Mouse (Mus musculus) cerebellum, postnatal 25 days (tissue): Measurements from ENCODE around the gene Iglon5.

Experiments used
- DNase-seq, 2 experiments: peaks; one replicate each; pipeline ENCODE4 v3.0.0; 2021; ENCODE audit warnings: mixed read lengths in 2 of 2

Iglon5 gene

GRCm38 (mm10) chr7:43464864-43465343 is 25.0 kb downstream of the Iglon5 start:
- DNase-seq, result no peak

- DNase-seq, result no peak
Measured at GRCm38 (mm10) chr7:43463976-43464375, 25.9 kb downstream of the Iglon5 start.

DNA sequence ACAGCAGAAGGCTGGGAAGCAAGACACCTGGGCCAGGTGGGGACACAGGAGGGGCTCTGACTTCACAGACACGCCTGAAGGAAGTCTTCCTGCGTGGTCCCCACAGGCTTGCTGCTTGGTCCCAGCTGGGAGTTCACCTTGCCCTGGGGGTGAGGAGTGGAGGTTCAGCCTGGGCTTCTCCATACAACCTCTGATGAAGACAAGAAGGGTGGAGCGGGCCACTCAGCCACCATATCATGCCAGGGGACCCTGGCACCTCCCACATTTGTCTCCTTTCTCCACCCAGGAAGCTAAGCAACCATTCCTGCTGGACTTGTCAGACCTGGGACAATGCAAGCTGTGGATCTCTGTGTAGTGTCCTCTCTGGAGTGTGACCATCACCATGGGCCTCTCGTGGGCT is 27.0 kb downstream of the Iglon5 start, which contains the start of gene Vsig10l:
Vsig10l (plus strand) TSS at position 301 of the 400 bp plus-strand sequence.
- no peak for DNase-seq

GRCm38 (mm10) chr7:43454371-43454770 is 35.5 kb downstream of the Iglon5 start:
- DNase-seq, result no peak

DNA sequence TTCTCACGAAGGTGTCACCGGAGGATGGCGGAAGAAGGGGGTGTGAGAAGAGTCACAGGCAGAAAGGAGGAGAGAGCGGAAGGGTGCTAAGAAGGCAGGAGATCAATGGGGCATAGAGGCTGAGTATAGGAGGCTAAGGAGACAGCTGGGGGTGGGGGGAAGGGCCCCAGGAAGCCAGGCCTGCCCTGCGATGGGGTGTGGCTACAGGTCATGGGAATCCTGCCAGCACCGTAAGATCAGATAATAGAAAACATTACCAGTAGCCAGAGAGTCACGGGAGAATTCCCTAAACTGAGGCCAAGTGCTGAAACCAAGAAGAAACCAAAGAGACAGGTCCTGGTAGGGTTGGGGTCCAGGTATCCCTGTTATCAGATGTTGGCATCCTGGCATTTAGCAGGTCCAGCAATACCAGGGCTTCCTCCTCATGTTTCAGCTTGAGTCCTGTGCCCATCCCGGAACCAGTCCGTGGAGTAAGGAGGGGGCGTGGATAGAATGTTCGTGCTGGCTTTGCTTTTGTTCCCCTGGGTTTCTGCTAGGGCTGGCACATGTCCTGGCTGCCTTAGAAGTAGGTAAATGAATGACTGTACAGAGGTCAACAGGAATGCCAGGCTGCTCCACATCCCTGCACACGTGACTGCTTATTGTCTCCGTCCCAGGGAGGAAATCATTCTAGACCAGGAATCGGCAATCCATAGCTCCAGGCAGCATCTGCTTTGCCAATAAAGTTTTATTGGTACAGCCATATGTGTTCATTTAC is 36.1 kb downstream of the Iglon5 start:
- no peak for DNase-seq

DNA sequence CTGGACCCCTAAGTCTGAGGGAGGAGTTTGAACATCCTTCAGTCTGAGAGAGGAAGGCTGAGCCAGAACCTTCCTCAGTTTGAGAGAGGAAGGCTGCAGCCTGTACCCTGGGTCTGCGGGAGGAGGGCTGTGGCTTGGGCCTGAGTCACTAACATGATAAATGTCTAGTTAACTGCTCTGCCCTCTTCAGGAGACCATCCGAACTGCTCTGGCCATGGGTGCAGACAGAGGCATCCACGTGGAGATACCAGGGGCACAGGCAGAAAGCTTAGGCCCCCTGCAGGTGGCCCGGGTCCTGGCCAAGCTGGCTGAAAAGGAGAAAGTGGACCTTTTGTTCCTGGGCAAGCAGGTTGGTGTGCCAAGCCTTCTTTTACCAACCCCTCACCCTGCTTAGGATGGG is 37.3 kb downstream of the Iglon5 start:
- no peak for DNase-seq

DNA sequence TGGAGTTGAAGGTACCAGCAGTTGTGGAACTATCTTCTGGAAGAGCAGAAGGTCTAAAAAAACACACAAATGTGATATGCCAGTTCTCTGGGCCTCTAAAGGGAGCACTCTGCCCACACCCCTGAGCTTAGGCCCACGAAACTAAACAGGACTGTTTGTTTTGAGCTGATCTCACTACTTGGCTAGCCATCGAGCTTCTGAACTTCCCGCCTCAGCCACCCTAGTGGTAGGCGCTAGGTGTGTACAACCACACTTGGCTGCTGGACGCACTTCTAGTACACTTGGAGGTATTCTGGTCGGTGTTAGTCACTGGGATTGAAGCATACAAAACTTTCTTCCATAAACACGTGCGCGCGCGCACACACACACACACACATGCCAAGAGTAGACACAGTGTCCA is 38.1 kb downstream of the Iglon5 start:
- DNase-seq, result no peak

DNA sequence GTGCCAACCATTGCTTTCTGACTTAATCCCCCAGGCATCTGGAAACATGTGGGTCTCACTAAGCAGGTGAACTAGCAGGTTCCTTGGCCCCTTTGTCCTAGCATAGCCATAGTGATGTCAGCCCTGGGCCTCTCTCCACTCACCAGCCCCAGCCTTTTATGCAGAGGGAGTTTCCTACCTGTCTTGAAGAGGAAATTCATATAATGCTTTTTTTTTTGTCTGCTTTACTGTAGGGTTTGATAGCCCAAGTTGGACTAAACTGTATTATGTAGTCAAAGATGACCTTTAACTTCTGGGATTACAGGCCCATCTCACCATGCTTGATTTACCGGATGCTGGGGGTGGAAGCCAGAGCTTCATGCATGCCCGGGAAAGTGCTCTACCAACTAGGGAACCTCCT is 40.1 kb downstream of the Iglon5 start:
- DNase-seq, result no peak

DNA sequence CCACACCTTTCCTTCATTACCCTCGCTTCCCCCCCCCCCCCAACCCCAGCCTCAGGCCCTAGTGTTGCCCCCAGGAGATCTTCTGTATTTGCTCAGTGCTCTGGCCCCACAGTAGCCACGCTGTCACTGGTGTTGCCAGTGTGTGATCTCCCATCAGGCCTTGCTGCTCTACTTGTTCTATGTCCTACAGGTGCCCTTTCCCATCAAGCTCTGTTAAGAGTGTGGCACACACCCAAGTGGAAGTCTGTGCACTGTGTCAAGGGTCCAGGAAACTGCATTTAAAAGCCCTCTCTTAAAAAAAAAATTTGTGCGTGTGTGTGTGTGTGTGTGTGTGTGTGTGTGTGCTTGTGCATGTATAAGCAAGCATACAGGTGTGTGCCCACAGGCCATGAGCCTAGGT is 41.6 kb downstream of the Iglon5 start:
- DNase-seq, result no peak

- no peak for DNase-seq
Measured at GRCm38 (mm10) chr7:43447801-43448200, 42.1 kb downstream of the Iglon5 start.

DNA sequence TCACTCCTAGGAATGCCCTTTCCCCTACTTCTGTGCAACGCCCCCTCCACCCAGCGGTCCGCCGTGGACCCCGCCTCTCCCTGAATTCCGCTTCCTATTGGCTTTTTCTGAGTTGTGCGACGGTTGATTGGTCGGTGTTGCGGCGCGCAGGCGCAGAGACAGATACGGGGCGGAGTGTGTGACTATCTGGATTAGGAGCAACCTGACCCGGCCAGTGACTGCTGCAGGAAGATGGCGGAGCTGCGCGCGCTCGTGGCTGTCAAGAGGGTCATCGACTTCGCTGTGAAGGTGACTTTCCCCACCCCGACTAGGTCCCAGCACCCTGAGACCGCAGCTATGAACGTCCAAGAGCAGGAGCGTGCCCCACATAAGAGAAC is 46.0 kb downstream of the Iglon5 start, which contains the start of the genes Etfb and Gm45233:
Etfb (plus strand) TSS at position 167 of the 377 bp plus-strand sequence.
Gm45233 (plus strand) TSS at position 212 of the 377 bp plus-strand sequence.
- DNase-seq, result peak; percentile 93 to 95

GRCm38 (mm10) chr7:43443126-43443916 is 46.6 kb downstream of the Iglon5 start:
- peak; percentile 62 to 72 for DNase-seq

DNA sequence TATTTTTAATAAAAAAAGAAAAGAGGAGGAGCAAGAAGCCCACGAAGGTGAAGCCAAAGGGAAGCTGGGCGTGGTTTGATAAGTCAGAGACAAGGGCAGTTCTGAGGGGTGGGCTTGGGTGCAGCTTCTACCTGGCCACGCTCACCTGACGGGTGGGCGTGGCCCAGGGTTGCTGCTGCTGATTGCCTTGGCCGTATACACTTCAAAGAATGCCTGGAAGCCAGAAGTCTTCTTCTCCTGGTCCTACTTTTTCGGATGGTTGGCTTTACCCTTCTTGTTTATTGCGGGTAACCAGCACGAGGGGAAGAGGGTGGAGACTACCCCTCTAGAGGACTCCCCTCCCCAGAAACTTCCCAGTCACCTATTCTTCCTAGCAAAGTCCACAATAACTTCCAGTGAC is 47.2 kb downstream of the Iglon5 start:
- no peak for DNase-seq

DNA sequence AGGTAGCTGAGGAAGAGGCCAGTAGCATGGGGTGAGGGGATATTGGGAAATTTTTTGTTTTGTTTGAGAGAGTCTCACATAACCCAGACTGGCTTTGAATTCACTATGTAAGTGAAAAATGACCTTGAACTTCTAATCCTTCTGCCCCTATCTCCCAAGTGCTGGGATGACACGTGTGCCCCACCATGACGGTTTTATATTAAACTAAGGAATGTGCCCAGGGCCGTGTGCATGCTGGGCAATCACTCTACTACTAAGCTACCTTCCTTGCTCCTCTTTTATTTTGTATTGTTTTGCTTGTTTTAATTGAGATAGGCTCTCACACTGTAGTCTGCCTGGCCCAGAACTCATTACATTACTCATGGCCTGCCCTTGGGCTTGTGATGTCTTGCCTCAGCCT is 48.8 kb downstream of the Iglon5 start:
- DNase-seq, result no peak

GRCm38 (mm10) chr7:43440482-43440881 is 49.4 kb downstream of the Iglon5 start, which contains the start of gene Cldnd2:
Cldnd2 (plus strand) TSS chr7:43440782.
- no peak for DNase-seq

GRCm38 (mm10) chr7:43438611-43439010 is 51.3 kb downstream of the Iglon5 start:
- DNase-seq, result no peak

DNA sequence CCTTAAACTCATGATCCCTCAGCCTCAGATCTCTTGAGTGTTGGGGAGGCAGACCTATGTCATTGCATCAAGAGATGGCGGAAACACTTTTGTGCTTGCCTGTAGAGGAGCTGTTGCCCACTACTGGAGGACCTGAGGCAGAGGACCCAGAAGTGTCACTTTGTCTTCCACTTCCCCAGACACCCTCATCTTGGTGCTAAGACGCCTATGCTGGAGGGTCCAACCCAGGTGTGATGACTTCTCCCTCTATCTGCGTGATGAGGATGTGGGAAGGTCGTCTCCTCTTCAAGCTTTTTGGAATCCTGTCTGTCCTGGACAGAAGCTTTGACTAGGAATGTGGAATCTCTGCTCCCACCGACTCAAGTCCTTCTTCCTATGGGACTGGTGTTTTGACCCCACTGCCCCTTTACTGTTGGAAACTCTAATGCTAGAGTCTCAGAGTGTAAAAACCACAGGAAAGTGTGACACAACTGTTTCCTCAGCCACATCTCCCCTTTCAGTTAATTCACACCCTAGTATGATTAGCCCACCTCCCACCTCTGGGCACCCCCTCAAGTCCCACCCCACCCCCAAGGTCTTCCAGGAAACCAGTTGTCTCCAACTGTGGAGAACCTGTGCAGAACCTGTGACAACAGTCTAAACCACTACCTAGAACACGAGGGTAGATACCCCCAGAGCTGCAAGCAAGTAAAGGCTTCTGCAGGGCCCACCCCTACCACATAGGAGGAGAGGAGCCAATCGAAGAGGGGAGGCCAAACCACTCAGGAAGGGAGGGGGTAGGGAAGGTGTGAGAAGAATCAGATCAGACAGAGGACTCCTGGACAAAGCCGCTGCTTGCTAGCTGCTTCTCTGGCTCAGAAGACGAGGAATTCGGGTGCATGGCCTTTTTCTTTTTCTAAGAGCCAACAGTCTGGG is 53.3 kb downstream of the Iglon5 start, which contains the start of gene Nkg7:
Nkg7 (plus strand) TSS at position 733 of the 915 bp plus-strand sequence.
- DNase-seq, result no peak

DNA sequence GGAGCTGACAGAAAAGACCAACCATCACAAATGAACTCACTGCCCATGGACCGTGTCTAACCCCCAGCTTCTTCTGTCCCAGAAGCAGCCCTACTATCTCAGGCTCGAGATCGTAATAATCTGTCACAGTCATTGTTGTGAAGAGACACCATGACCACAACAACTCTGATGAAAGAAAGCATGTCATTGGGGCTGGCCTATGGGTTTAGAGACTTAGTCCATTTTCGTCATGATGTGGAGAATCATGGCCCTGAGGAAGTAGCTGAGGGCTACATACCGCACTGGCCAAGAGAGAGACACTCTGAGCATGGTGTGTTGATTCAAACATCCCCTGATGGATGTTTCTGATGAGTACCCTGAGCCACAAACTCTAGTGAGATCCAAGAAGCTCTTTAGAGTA is 55.2 kb downstream of the Iglon5 start:
- DNase-seq, result no peak

- no peak for DNase-seq
Measured at GRCm38 (mm10) chr7:43432891-43433290, 57.0 kb downstream of the Iglon5 start.

DNA sequence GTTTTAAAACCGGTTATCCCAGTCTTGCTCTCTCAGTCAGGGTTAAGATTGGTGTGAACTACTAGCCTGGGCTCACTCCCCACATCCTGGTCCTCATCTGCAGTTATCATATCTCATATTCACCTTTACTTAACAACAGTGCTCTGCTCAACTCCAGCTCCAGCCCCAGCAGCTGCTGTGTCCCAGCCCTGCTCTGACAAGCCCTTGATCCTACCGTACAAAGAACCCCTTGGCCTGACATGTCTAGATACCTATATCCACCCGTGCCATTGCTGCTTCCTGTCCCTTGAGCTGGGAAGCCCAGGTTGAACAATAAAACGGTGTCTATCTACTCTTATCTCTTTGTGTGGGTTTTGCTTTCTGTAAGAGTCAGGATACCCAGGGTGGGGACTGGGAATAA is 60.4 kb downstream of the Iglon5 start:
- no peak for DNase-seq

DNA sequence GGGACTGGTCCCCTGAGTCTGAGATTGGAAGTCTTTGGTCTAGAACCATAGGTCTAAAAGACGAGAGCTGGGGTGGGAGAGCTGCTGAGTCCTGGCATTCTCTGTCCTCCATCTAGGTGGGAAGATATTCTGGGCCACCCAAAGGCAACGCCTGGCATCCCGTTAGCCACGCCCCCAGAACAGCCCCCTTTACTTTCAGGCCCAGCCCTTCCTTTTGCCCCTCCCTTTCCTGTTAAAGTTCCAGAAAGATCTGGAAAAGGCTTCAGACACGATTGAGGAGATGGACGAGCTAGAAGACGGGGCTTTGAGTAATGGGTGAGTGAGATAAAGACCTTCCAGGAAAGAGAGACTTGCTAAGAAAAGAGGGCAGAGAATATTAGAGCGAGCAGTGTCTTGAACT is 62.5 kb downstream of the Iglon5 start, which contains the start of gene Lim2:
Lim2 (plus strand) TSS at position 265 of the 400 bp plus-strand sequence.
- no peak for DNase-seq

DNA sequence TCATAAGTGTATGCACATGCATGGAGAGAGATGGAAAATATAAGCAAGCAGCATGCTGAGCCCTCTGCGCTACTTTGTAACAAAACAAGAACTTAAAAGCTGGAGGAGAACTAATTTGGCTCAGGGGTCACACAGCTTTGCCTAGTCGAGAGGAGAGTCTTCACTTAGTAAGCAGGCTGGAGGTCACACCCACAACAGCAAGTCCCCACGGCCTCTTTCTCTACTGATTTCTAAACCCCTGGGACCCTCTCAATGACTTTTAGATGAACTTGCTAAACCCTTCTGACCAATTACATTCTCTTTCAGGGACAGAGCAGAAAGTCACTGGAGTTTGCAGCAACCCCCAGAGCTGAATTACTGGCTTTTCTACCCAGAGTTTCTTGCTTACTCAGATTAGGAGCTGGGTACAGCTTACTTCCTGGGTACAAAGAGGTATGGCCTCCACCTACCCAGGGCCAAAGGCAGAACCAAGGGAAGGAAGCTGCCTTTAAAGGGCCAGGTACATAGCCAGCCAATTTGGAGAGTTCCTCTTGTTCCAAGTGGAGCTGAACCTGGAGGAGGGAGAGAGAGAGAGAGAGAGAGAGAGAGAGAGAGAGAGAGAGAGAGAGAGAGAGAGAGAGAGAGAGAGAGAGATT is 65.8 kb downstream of the Iglon5 start:
- DNase-seq, result no peak
